Mouse (Mus musculus): ENCODE measurements at regions not wholly inside any gene's neighbourhood (a gene's known extent, or its start where the extent isn't known, plus 50 kb on each side); places are given as distances from the start of the nearest gene placed in this dataset.

DNA sequence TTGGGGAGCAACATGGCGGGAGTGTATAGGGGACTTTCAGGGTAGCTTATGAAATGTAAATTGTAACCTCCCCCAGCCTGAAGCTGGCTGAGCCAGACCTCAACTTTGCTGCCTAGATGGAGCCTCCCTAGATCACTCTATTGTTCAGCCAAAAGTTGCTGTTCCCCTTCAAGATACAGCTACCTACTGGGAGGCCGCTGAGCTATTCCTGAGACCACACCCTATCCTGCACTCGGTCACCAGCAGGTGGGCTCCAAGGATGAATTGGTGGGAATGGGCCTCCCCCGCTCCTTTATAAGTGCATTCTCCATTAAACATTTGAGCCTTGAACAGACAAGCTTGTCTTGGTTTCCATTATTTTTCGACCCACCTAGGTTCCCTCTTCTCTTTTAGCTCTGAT, 104.8 kb upstream of the Ngly1 start:
- Histone ChIP-seq H3K27me3 (ENCODE audit: control insufficient read depth, insufficient read depth, low read length, poor library complexity, severe bottlenecking) (no peaks in the 10 kb centered on the region), H3K9me3 (replicated peaks; ENCODE audit: control insufficient read depth, insufficient read depth, low read length, poor library complexity, severe bottlenecking) (0 out of 2 replicates have a peak, but pooled peaks cover 3% of the 10 kb centered on the region), H3K27ac (ENCODE audit: insufficient read depth, low read length) (peak overlapping the region; percentile 75), H3K9ac (ENCODE audit: low read depth, poor library complexity, severe bottlenecking) (peak overlapping the region; percentile 77), H3K36me3 (ENCODE audit: control insufficient read depth, insufficient read depth, low read length, poor library complexity, severe bottlenecking) (no peaks in the 10 kb centered on the region), H3K4me1 (ENCODE audit: control insufficient read depth, insufficient read depth, low read length) (peaks cover 2% of the 10 kb centered on the region), H3K4me3 (ENCODE audit: low read depth, low read length) (peak overlapping the region; percentile 45)
- TF ChIP-seq CTCF (IDR thresholded peaks at IDR 0.05; ENCODE audit: low read depth, low read length) = no peak
- peak; percentile 70 for TF ChIP-seq EP300 (IDR thresholded peaks at IDR 0.05; ENCODE audit: insufficient read depth, low read depth, low read length)

DNA sequence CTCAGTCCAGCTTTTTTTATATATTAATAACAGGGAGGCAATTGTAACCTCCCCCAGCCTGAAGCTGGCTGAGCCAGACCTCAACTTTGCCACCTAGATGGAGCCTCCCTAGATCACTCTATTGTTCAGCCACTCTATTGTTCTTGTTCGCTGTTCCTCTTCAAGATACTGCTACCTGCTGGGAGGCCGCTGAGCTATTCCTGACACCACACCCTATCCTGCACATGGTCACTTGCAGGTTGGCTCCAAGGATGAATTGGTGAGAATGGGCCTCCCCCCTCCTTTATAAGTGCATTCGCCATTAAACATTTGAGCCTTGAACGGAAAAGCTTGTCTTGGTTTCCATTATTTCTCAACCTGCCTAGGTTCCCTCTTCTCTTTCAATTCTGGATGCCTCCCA, 102.3 kb upstream of the Ngly1 start:
- TF ChIP-seq EP300 (IDR thresholded peaks at IDR 0.05; ENCODE audit: insufficient read depth, low read depth, low read length) = peak; percentile 92
- no peak for TF ChIP-seq CTCF (IDR thresholded peaks at IDR 0.05; ENCODE audit: low read depth, low read length)
- TF ChIP-seq POLR2A (IDR thresholded peaks at IDR 0.05; ENCODE audit: insufficient read depth, low read length) = no peak
- H3K36me3 ChIP-seq (ENCODE audit: control insufficient read depth, insufficient read depth, low read length, poor library complexity, severe bottlenecking) = no peaks in the 10 kb centered on the region
- H3K9ac ChIP-seq (ENCODE audit: low read depth, poor library complexity, severe bottlenecking) = no peak overlapping the region
- H3K4me3 ChIP-seq (ENCODE audit: low read depth, low read length) = no peak overlapping the region
- 0 out of 2 replicates have a peak, but pooled peaks cover 3% of the 10 kb centered on the region for H3K9me3 ChIP-seq (replicated peaks; ENCODE audit: control insufficient read depth, insufficient read depth, low read length, poor library complexity, severe bottlenecking)
- H3K27ac ChIP-seq (ENCODE audit: insufficient read depth, low read length) = peak overlapping the region; percentile 44; the same call in 1 of the 2 replicates
- H3K4me1 ChIP-seq (ENCODE audit: control insufficient read depth, insufficient read depth, low read length) = peaks cover 2% of the 10 kb centered on the region
- H3K27me3 ChIP-seq (ENCODE audit: control insufficient read depth, insufficient read depth, low read length, poor library complexity, severe bottlenecking) = no peaks in the 10 kb centered on the region

DNA sequence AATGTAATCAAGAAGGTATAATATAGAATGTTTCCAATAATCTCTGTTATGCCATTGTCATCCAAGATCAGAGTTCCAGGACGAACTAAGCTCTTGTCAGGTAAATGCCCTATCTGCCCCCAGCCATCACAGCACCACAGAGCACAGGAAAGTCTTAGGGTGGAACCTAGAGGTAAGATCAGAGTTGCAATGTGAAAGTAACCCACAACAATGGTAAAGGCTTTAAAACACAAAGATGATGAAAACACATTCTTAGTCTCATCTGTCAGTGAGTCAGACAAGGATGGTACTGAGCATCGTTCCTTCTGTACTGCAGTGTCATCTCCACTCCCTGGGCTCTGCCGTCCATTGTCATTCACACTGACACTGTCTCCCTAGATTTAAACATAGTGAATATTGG, 97.3 kb upstream of the Ngly1 start:
- Histone ChIP-seq H3K27ac (ENCODE audit: insufficient read depth, low read length) (no peak overlapping the region), H3K36me3 (ENCODE audit: control insufficient read depth, insufficient read depth, low read length, poor library complexity, severe bottlenecking) (no peaks in the 10 kb centered on the region), H3K4me3 (ENCODE audit: low read depth, low read length) (no peak overlapping the region), H3K9me3 (replicated peaks; ENCODE audit: control insufficient read depth, insufficient read depth, low read length, poor library complexity, severe bottlenecking) (no peaks in the 10 kb centered on the region), H3K27me3 (ENCODE audit: control insufficient read depth, insufficient read depth, low read length, poor library complexity, severe bottlenecking) (no peaks in the 10 kb centered on the region), H3K4me1 (ENCODE audit: control insufficient read depth, insufficient read depth, low read length) (peaks cover 2% of the 10 kb centered on the region), H3K9ac (ENCODE audit: low read depth, poor library complexity, severe bottlenecking) (no peak overlapping the region)
- TF ChIP-seq POLR2A (IDR thresholded peaks at IDR 0.05; ENCODE audit: insufficient read depth, low read length) (no peak), CTCF (IDR thresholded peaks at IDR 0.05; ENCODE audit: low read depth, low read length) (no peak), EP300 (IDR thresholded peaks at IDR 0.05; ENCODE audit: insufficient read depth, low read depth, low read length) (no peak)

GRCm38 (mm10) chr14:16152702-16153101, 96.4 kb upstream of the Ngly1 start:
- no peak overlapping the region for H3K9ac ChIP-seq (ENCODE audit: low read depth, poor library complexity, severe bottlenecking)
- no peak overlapping the region for H3K4me3 ChIP-seq (ENCODE audit: low read depth, low read length)
- no peaks in the 10 kb centered on the region for H3K9me3 ChIP-seq (replicated peaks; ENCODE audit: control insufficient read depth, insufficient read depth, low read length, poor library complexity, severe bottlenecking)
- no peaks in the 10 kb centered on the region for H3K36me3 ChIP-seq (ENCODE audit: control insufficient read depth, insufficient read depth, low read length, poor library complexity, severe bottlenecking)
- H3K4me1 ChIP-seq (ENCODE audit: control insufficient read depth, insufficient read depth, low read length) = peaks cover 2% of the 10 kb centered on the region
- no peaks in the 10 kb centered on the region for H3K27me3 ChIP-seq (ENCODE audit: control insufficient read depth, insufficient read depth, low read length, poor library complexity, severe bottlenecking)
- no peak overlapping the region for H3K27ac ChIP-seq (ENCODE audit: insufficient read depth, low read length)
- TF ChIP-seq EP300 (IDR thresholded peaks at IDR 0.05; ENCODE audit: insufficient read depth, low read depth, low read length) (no peak), CTCF (IDR thresholded peaks at IDR 0.05; ENCODE audit: low read depth, low read length) (no peak), POLR2A (IDR thresholded peaks at IDR 0.05; ENCODE audit: insufficient read depth, low read length) (no peak)

DNA sequence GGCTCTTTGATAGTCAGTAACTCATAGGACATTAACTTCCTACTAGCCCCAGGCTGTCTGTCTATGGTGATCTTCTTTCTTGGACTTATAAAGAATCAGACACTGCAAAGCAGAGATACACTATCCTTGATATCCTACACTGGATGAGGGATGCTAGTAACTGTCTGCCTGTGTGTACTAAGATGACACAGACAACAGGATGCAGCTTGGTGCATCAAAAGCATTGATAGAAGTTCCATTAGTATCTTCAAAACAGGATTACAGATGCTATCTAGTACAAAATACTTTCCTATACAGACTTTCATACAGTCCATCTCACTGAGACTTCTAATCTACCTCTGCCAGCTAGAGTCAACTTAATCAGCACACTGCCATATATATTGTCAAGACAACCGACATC, 94.0 kb upstream of the Ngly1 start:
- Histone ChIP-seq H3K4me3 (ENCODE audit: low read depth, low read length) (no peak overlapping the region), H3K36me3 (ENCODE audit: control insufficient read depth, insufficient read depth, low read length, poor library complexity, severe bottlenecking) (no peaks in the 10 kb centered on the region), H3K27me3 (ENCODE audit: control insufficient read depth, insufficient read depth, low read length, poor library complexity, severe bottlenecking) (no peaks in the 10 kb centered on the region), H3K4me1 (ENCODE audit: control insufficient read depth, insufficient read depth, low read length) (no peaks in the 10 kb centered on the region), H3K27ac (ENCODE audit: insufficient read depth, low read length) (no peak overlapping the region), H3K9ac (ENCODE audit: low read depth, poor library complexity, severe bottlenecking) (no peak overlapping the region), H3K9me3 (replicated peaks; ENCODE audit: control insufficient read depth, insufficient read depth, low read length, poor library complexity, severe bottlenecking) (no peaks in the 10 kb centered on the region)
- TF ChIP-seq POLR2A (IDR thresholded peaks at IDR 0.05; ENCODE audit: insufficient read depth, low read length) (no peak), CTCF (IDR thresholded peaks at IDR 0.05; ENCODE audit: low read depth, low read length) (no peak), EP300 (IDR thresholded peaks at IDR 0.05; ENCODE audit: insufficient read depth, low read depth, low read length) (no peak)

DNA sequence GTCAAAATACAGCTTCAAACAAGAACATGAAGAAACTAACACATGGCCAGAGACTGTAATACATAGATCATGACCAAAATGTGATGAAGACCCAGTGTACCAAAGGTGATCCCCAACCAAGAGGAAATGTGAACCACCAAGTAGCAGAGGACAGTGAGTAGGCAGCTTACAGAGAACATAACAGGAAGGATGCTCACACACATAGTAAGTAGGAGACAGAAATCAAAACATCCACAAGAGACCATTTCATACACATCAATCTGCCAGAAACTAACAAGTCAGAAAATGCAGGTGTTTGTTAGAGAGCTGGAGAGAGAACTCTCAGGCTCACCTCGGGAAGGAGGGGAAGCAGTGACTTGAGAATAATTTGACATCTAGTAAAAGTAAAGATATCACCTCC, 78.9 kb upstream of the Ngly1 start:
- TF ChIP-seq POLR2A (IDR thresholded peaks at IDR 0.05; ENCODE audit: insufficient read depth, low read length) (no peak), CTCF (IDR thresholded peaks at IDR 0.05; ENCODE audit: low read depth, low read length) (no peak), EP300 (IDR thresholded peaks at IDR 0.05; ENCODE audit: insufficient read depth, low read depth, low read length) (no peak)

More for the DNA sequence above, 78.9 kb upstream of the Ngly1 start:
- Histone ChIP-seq H3K4me3 (ENCODE audit: low read depth, low read length) (no peak overlapping the region), H3K9me3 (replicated peaks; ENCODE audit: control insufficient read depth, insufficient read depth, low read length, poor library complexity, severe bottlenecking) (no peaks in the 10 kb centered on the region), H3K36me3 (ENCODE audit: control insufficient read depth, insufficient read depth, low read length, poor library complexity, severe bottlenecking) (no peaks in the 10 kb centered on the region), H3K4me1 (ENCODE audit: control insufficient read depth, insufficient read depth, low read length) (no peaks in the 10 kb centered on the region), H3K27me3 (ENCODE audit: control insufficient read depth, insufficient read depth, low read length, poor library complexity, severe bottlenecking) (no peaks in the 10 kb centered on the region), H3K9ac (ENCODE audit: low read depth, poor library complexity, severe bottlenecking) (no peak overlapping the region), H3K27ac (ENCODE audit: insufficient read depth, low read length) (no peak overlapping the region)
